11 mouse cellular contexts compared by ENCODE assay signal in the genomic region with DNA sequence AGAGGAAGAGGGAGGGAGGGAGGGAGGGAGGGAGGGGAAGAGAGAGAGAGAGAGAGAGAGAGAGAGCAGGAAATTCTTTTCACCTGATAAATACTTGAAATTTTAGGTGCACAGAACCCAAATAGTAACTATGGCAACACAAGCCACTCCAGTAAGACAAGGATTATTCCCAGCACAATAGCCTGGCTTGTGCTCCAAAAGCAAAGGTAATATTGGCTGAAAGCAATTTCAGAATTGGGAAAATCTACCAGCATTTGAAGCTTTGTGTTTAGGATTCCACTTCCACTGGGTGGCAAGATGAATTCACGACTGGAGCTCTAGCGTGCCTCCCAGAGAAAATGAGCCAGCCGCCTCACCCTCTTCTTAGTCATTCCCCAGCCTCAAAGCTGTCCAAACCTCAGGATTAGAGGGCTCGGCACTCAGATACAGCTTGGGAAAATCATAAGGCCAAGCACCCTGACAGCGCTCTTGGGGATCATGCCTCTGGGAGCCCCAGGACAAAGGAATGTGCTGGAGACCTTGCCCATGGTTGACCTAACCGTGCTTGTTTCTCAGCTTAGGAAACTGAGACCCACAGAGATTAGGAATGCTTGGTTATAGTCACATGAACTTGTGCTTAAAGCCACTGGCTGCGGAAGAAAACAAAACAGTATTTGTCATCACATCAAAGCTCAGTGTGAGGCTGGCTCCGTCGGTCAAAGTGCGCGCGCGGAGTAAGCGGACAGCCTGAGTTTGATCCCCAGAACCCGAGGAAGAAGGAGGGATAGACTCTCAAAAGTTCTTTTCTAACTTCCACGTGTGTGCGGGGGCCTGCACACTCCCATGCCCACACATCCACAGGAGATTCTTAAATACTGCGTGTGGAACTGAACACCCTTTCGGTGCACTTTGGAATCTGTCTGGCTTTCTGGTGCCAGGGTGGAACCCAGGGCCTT. TPM values are rescaled to one million over a fixed set of nuclear protein-coding genes. Genes with fewer than 3 reads are reported as not detected.
DNase-seq lines count a peak whose midpoint lies in the region; ATAC-seq lines count a peak whose summit lies in the region.
"Had no signal": no experiment of that assay in that cellular context is flagged by ENCODE, and none has a peak within 500 bp of the region (broad histone marks: within the 10 kb centered on the region; RNA-seq: fewer than 3 reads in every experiment).

No protein-coding gene starts in this region.

- peak overlapping the region; percentile 55; the same call in 1 of the 2 replicates for H3K27ac ChIP-seq in embryonic facial prominence, embryonic 14.5 days (replicated peaks; ENCODE audit: low read depth, low read length)
- H3K27ac ChIP-seq in limb, embryonic 11.5 days (replicated peaks; ENCODE audit: low read depth, low read length): 0 out of 2 replicates have a peak overlapping the region, but pooled peaks have one; percentile 61
- H3K27ac ChIP-seq in stomach, embryonic 15.5 days: peak overlapping the region; percentile 69

- DNase-seq in retina, postnatal 1 day: peak; percentile 32
- DNase-seq in retina, embryonic 14.5 days (ENCODE audit: low spot score): no peak
- DNase-seq in embryonic facial prominence, embryonic 14.5 days (ENCODE audit: low spot score): no peak
- DNase-seq in limb, embryonic 11.5 days (ENCODE audit: low spot score): no peak
- no peak for DNase-seq in gastrocnemius, postnatal 25 days
- no peak for DNase-seq in thymus, postnatal 25 days
- no peak for DNase-seq in testis, postnatal 14 days (ENCODE audit: low spot score)
- DNase-seq: cerebellum, adult 9-10 months; gastrocnemius, postnatal 14 days had no signal

- no peak overlapping the region for H3K4me2 ChIP-seq in embryonic facial prominence, embryonic 14.5 days (ENCODE audit: low read depth, low read length)
- H3K4me2 ChIP-seq in limb, embryonic 11.5 days (ENCODE audit: low read depth, severe bottlenecking): no peak overlapping the region
- no peak overlapping the region for H3K4me2 ChIP-seq in stomach, embryonic 15.5 days
- H3K4me2 ChIP-seq: liver, embryonic 11.5 days had no signal

- H3K9me3 ChIP-seq in embryonic facial prominence, embryonic 14.5 days (ENCODE audit: control insufficient read depth, low read length): no peaks in the 10 kb centered on the region
- no peaks in the 10 kb centered on the region for H3K9me3 ChIP-seq in limb, embryonic 11.5 days (ENCODE audit: control insufficient read depth, low read length)
- no peaks in the 10 kb centered on the region for H3K9me3 ChIP-seq in stomach, embryonic 15.5 days

- no peaks in the 10 kb centered on the region for H3K36me3 ChIP-seq in embryonic facial prominence, embryonic 14.5 days (ENCODE audit: control insufficient read depth, insufficient read depth, low read length)
- no peaks in the 10 kb centered on the region for H3K36me3 ChIP-seq in limb, embryonic 11.5 days (ENCODE audit: control insufficient read depth, insufficient read depth, low read length)
- H3K36me3 ChIP-seq in stomach, embryonic 15.5 days: no peaks in the 10 kb centered on the region

- H3K27me3 ChIP-seq in embryonic facial prominence, embryonic 14.5 days (replicated peaks; ENCODE audit: control insufficient read depth, insufficient read depth, low read length): no peaks in the 10 kb centered on the region
- H3K27me3 ChIP-seq in limb, embryonic 11.5 days (ENCODE audit: control insufficient read depth, insufficient read depth, low read length): no peaks in the 10 kb centered on the region
- no peaks in the 10 kb centered on the region for H3K27me3 ChIP-seq in stomach, embryonic 15.5 days (replicated peaks)

- H3K4me3 ChIP-seq in embryonic facial prominence, embryonic 14.5 days (ENCODE audit: low read depth, low read length): no peak overlapping the region
- no peak overlapping the region for H3K4me3 ChIP-seq in limb, embryonic 11.5 days (ENCODE audit: low read depth, low read length)
- H3K4me3 ChIP-seq in stomach, embryonic 15.5 days (replicated peaks): no peak overlapping the region

- peak; percentile 34; the same call in 1 of the 2 replicates for ATAC-seq in embryonic facial prominence, embryonic 14.5 days (ENCODE audit: low read depth)
- ATAC-seq in limb, embryonic 11.5 days (ENCODE audit: insufficient number of reproducible peaks, low FRiP score, low TSS enrichment, low read depth): no peak
- no peak for ATAC-seq in stomach, embryonic 15.5 days (ENCODE audit: insufficient read depth, low FRiP score, low read depth)

- 59% methylated on average over 19 of the region's 19 CpGs for WGBS in embryonic facial prominence, embryonic 14.5 days
- WGBS in limb, embryonic 11.5 days: 81% methylated on average over 19 of the region's 19 CpGs
- WGBS in stomach, embryonic 15.5 days: 57% methylated on average over 19 of the region's 19 CpGs

- H3K4me1 ChIP-seq in embryonic facial prominence, embryonic 14.5 days (ENCODE audit: control insufficient read depth, insufficient read depth, low read length): peaks cover 18% of the 10 kb centered on the region
- peaks cover 25% of the 10 kb centered on the region for H3K4me1 ChIP-seq in limb, embryonic 11.5 days (ENCODE audit: control insufficient read depth, insufficient read depth, low read length)
- H3K4me1 ChIP-seq in stomach, embryonic 15.5 days: peaks cover 26% of the 10 kb centered on the region

- H3K9ac ChIP-seq in embryonic facial prominence, embryonic 14.5 days (ENCODE audit: low read depth, low read length): no peak overlapping the region
- H3K9ac ChIP-seq in limb, embryonic 11.5 days (ENCODE audit: low read length): no peak overlapping the region
- H3K9ac ChIP-seq in stomach, embryonic 15.5 days: no peak overlapping the region

RNA-seq across cellular contexts. Expression of a gene that starts 27.0 kb away (rescaled TPM):
- 8.4 and 8.9 TPM in 2 replicates for polyA plus RNA-seq in embryonic facial prominence, embryonic 14.5 days (2014; fragmentation: Nextera tagmentation; extraction: Ambion mirVana)
- 4.8 and 5.3 TPM in 2 replicates for polyA plus RNA-seq in limb, embryonic 11.5 days (2014; fragmentation: Nextera tagmentation; extraction: Ambion mirVana)
- 5.3 and 6.6 TPM in 2 replicates for polyA plus RNA-seq in stomach, embryonic 15.5 days (2015; fragmentation: Nextera tagmentation; extraction: Ambion mirVana)
- 1 to 10 TPM; 1.8 to 2.1 TPM for total RNA-seq in gastrocnemius, postnatal 25 days (2021)
